Comparison of ENCODE assay signal across 32 mouse cellular contexts in the genomic region with DNA sequence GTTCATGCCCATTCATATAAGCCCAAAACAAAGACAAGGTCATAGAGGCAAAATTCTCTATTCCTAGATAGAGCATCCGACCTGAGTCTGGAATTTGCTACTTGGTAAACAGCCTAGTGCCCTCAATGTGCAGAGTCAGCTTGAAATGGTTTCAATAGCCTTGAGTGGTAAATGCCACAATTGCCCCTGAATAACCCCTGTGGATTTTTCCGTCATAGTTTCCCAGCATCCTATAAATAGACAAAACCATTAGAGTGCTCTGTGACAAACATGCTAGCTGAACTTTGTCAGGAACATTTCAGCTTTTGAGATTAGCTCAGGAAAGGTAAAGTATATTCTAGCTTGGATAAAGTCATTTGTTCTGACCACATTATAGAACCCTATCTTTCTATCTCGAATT.
DNase-seq lines count a peak whose midpoint lies in the region; ATAC-seq and TF ChIP-seq lines count a peak whose summit lies in the region.
"Had no signal": no experiment of that assay in that cellular context is flagged by ENCODE, and none has a peak within 500 bp of the region (broad histone marks: within the 10 kb centered on the region; RNA-seq: fewer than 3 reads in every experiment).

No protein-coding gene starts in this region.

- no peaks in the 10 kb centered on the region for H3K27me3 ChIP-seq in heart, adult 2 months (ENCODE audit: control insufficient read depth, insufficient read depth, low read length)
- no peaks in the 10 kb centered on the region for H3K27me3 ChIP-seq in lung, postnatal 0 days (replicated peaks; ENCODE audit: insufficient read depth, low read length)
- no peaks in the 10 kb centered on the region for H3K27me3 ChIP-seq in heart, embryonic 15.5 days
- H3K27me3 ChIP-seq: embryonic facial prominence, embryonic 12.5 days; forebrain, embryonic 15.5 days; hindbrain, embryonic 15.5 days; limb, embryonic 15.5 days; liver, embryonic 13.5 days had no signal

- no peaks in the 10 kb centered on the region for H3K79me2 ChIP-seq in heart, adult 2 months (replicated peaks; ENCODE audit: control insufficient read depth, insufficient read depth, low read length)

- WGBS in heart, adult 2 months: 33% methylated on average over 3 of the region's 3 CpGs
- WGBS in lung, postnatal 0 days: 70% methylated on average over 3 of the region's 3 CpGs
- 52% methylated on average over 3 of the region's 3 CpGs for WGBS in heart, embryonic 15.5 days

- H3K9me3 ChIP-seq in lung, postnatal 0 days (ENCODE audit: low read length): no peaks in the 10 kb centered on the region
- H3K9me3 ChIP-seq in heart, embryonic 15.5 days (replicated peaks): no peaks in the 10 kb centered on the region
- H3K9me3 ChIP-seq: embryonic facial prominence, embryonic 12.5 days; forebrain, embryonic 10.5 days; forebrain, embryonic 15.5 days; hindbrain, embryonic 10.5 days; hindbrain, embryonic 15.5 days; limb, embryonic 10.5 days; limb, embryonic 15.5 days; liver, embryonic 13.5 days had no signal

- TF ChIP-seq EP300 in heart, adult 2 months (IDR thresholded peaks at IDR 0.05; ENCODE audit: insufficient read depth, low read depth, low read length): no peak
- no peak for TF ChIP-seq EP300 in lung, postnatal 0 days (IDR thresholded peaks at IDR 0.05)

- H3K36me3 ChIP-seq in heart, adult 2 months (ENCODE audit: control insufficient read depth, insufficient read depth, low read length): peaks cover 8% of the 10 kb centered on the region
- H3K36me3 ChIP-seq in lung, postnatal 0 days (ENCODE audit: insufficient read depth, low read length): no peaks in the 10 kb centered on the region
- no peaks in the 10 kb centered on the region for H3K36me3 ChIP-seq in heart, embryonic 15.5 days
- H3K36me3 ChIP-seq: embryonic facial prominence, embryonic 12.5 days; forebrain, embryonic 10.5 days; forebrain, embryonic 15.5 days; hindbrain, embryonic 10.5 days; hindbrain, embryonic 15.5 days; limb, embryonic 10.5 days; limb, embryonic 15.5 days; liver, embryonic 13.5 days had no signal

- no peak for TF ChIP-seq CTCF in heart, adult 2 months (IDR thresholded peaks at IDR 0.05)
- TF ChIP-seq CTCF in lung, postnatal 0 days (IDR thresholded peaks at IDR 0.05): no peak

- peak overlapping the region; percentile 73 for H3K27ac ChIP-seq in heart, adult 2 months
- no peak overlapping the region for H3K27ac ChIP-seq in lung, postnatal 0 days (ENCODE audit: low read length)
- H3K27ac ChIP-seq in heart, embryonic 15.5 days: peak overlapping the region; percentile 9; the same call in 1 of the 2 replicates
- H3K27ac ChIP-seq: embryonic facial prominence, embryonic 12.5 days; forebrain, embryonic 10.5 days; forebrain, embryonic 15.5 days; hindbrain, embryonic 10.5 days; hindbrain, embryonic 15.5 days; kidney, postnatal 0 days; limb, embryonic 10.5 days; limb, embryonic 15.5 days; liver, embryonic 13.5 days had no signal

- no peak overlapping the region for H3K9ac ChIP-seq in heart, adult 2 months (ENCODE audit: low read depth, low read length)
- H3K9ac ChIP-seq in lung, postnatal 0 days (replicated peaks; ENCODE audit: low read depth): no peak overlapping the region
- H3K9ac ChIP-seq in heart, embryonic 15.5 days: no peak overlapping the region
- H3K9ac ChIP-seq: embryonic facial prominence, embryonic 12.5 days; forebrain, embryonic 15.5 days; hindbrain, embryonic 15.5 days; limb, embryonic 15.5 days; liver, embryonic 13.5 days had no signal

- DNase-seq in heart, adult 2 months: peak in 1 of 2 experiments; percentile 11
- no peak for DNase-seq in heart, postnatal 36 days
- DNase-seq in lung, postnatal 0 days (ENCODE audit: low spot score): peak; percentile 7
- no peak for DNase-seq in lung, postnatal 36 days
- DNase-seq in heart, postnatal 4 days: peak; percentile 11
- no peak for DNase-seq in frontal cortex, postnatal 36 days (ENCODE audit: low spot score in 2 of 2)
- DNase-seq: adrenal gland, postnatal 10 days; B cell, adult 2 months; cerebellum, adult 9-10 months; cerebellum, postnatal 36 days; kidney, adult 11 months; layer of hippocampus, postnatal 36 days; liver, embryonic 13.5 days; lung, adult 18-20 months; lung, postnatal 10 days; right cerebral cortex, postnatal 25 days; spleen, adult 18-20 months; thymus, postnatal 14 days had no signal

- intact Hi-C loops in heart, adult 2 months (cut with DNase I): loop anchor here (2.0 kb wide), 1 partner anchor 77 kb away; no protein-coding TSS in a partner anchor
- intact Hi-C loops in heart, postnatal 36 days (cut with DNase I): loop anchor here (5.0 kb wide), 1 partner anchor 77 kb away; no protein-coding TSS in a partner anchor

- H3K4me1 ChIP-seq in heart, adult 2 months (ENCODE audit: control insufficient read depth, insufficient read depth, low read length): peaks cover 2% of the 10 kb centered on the region
- H3K4me1 ChIP-seq in lung, postnatal 0 days (ENCODE audit: insufficient read depth, low read depth, low read length): no peaks in the 10 kb centered on the region
- H3K4me1 ChIP-seq in heart, embryonic 15.5 days (replicated peaks): 0 out of 2 replicates have a peak, but pooled peaks cover 6% of the 10 kb centered on the region
- H3K4me1 ChIP-seq: embryonic facial prominence, embryonic 12.5 days; forebrain, embryonic 10.5 days; forebrain, embryonic 15.5 days; hindbrain, embryonic 10.5 days; hindbrain, embryonic 15.5 days; limb, embryonic 10.5 days; limb, embryonic 15.5 days; liver, embryonic 13.5 days had no signal

- no peak overlapping the region for H3K4me2 ChIP-seq in lung, postnatal 0 days (replicated peaks; ENCODE audit: low read depth, low read length)
- no peak overlapping the region for H3K4me2 ChIP-seq in heart, embryonic 15.5 days
- H3K4me2 ChIP-seq: embryonic facial prominence, embryonic 12.5 days; forebrain, embryonic 15.5 days; hindbrain, embryonic 15.5 days; limb, embryonic 15.5 days; liver, embryonic 13.5 days; midbrain, embryonic 11.5 days had no signal

- no peak for ATAC-seq in lung, postnatal 0 days
- 0 out of 2 replicates have a peak, but pooled peaks have one; percentile 22 for ATAC-seq in heart, embryonic 15.5 days (replicated peaks; ENCODE audit: insufficient number of reproducible peaks, insufficient read depth, low FRiP score, low read depth)
- ATAC-seq in granulocyte monocyte progenitor cell, adult 5-6 weeks (replicated peaks; ENCODE audit: poor library complexity, severe bottlenecking): no peak
- ATAC-seq: activated CD4-positive, CD25-positive, alpha-beta regulatory T cell, adult 4 months; forebrain, embryonic 15.5 days; inflammation-experienced regulatory T-cells, adult 6 months; midbrain, embryonic 16.5 days had no signal

- H3K4me3 ChIP-seq in heart, adult 2 months: no peak overlapping the region
- H3K4me3 ChIP-seq in lung, postnatal 0 days (ENCODE audit: low read depth, low read length): no peak overlapping the region
- no peak overlapping the region for H3K4me3 ChIP-seq in heart, embryonic 15.5 days
- H3K4me3 ChIP-seq: embryonic facial prominence, embryonic 12.5 days; forebrain, embryonic 10.5 days; forebrain, embryonic 15.5 days; hindbrain, embryonic 10.5 days; hindbrain, embryonic 15.5 days; limb, embryonic 10.5 days; limb, embryonic 15.5 days; liver, embryonic 13.5 days had no signal

- no peak for TF ChIP-seq POLR2A in heart, adult 2 months (IDR thresholded peaks at IDR 0.05; ENCODE audit: insufficient read depth, low read depth, low read length)

Comparison
In these comparisons a context has a peak if more than half of its experiments do, and no peak if none do; other contexts are left out.
1. DNase-seq: peak in lung, postnatal 0 days (single experiment) and heart, postnatal 4 days (single experiment); none in heart, postnatal 36 days (0 of 2), lung, postnatal 36 days (single experiment) and frontal cortex, postnatal 36 days (0 of 2).